Comparison of ENCODE assay signal across 9 mouse cellular contexts in genomic region chr13:117025226-117026067, GRCm38 (mm10). TPM values are rescaled to one million over a fixed set of nuclear protein-coding genes. Genes with fewer than 3 reads are reported as not detected.
DNase-seq lines count a peak whose midpoint lies in the region; ATAC-seq lines count a peak whose summit lies in the region.
"Had no signal": no experiment of that assay in that cellular context is flagged by ENCODE, and none has a peak within 500 bp of the region (broad histone marks: within the 10 kb centered on the region; RNA-seq: fewer than 3 reads in every experiment).

Gene Parp8, minus strand, starts transcription at chr13:117025537.

- peak; percentile 75 for ATAC-seq in embryonic facial prominence, embryonic 14.5 days (ENCODE audit: low read depth)
- peak; percentile 77 for ATAC-seq in limb, embryonic 13.5 days (ENCODE audit: low FRiP score, low read depth)
- peak; percentile 70 for ATAC-seq in midbrain, embryonic 14.5 days (ENCODE audit: low FRiP score, low TSS enrichment)

- H3K4me1 ChIP-seq in embryonic facial prominence, embryonic 14.5 days (ENCODE audit: control insufficient read depth, insufficient read depth, low read length) = peaks cover 28% of the 10 kb centered on the region
- peaks cover 39% of the 10 kb centered on the region for H3K4me1 ChIP-seq in limb, embryonic 13.5 days
- H3K4me1 ChIP-seq in midbrain, embryonic 14.5 days (ENCODE audit: control insufficient read depth, insufficient read depth, low read length) = peaks cover 21% of the 10 kb centered on the region

- under 1% methylated on average over 36 of the region's 67 CpGs for WGBS in embryonic facial prominence, embryonic 14.5 days
- WGBS in limb, embryonic 13.5 days = 0% methylated on average over 35 of the region's 67 CpGs
- under 1% methylated on average over 57 of the region's 67 CpGs for WGBS in midbrain, embryonic 14.5 days

- peak within 1 kb of the TSS; percentile 91 for H3K4me3 ChIP-seq in embryonic facial prominence, embryonic 14.5 days (ENCODE audit: low read depth, low read length)
- H3K4me3 ChIP-seq in limb, embryonic 13.5 days = peak within 1 kb of the TSS; percentile 88
- peak within 1 kb of the TSS; percentile 86 for H3K4me3 ChIP-seq in midbrain, embryonic 14.5 days (replicated peaks; ENCODE audit: low read depth, low read length)

- H3K36me3 ChIP-seq in embryonic facial prominence, embryonic 14.5 days (ENCODE audit: control insufficient read depth, insufficient read depth, low read length) = no peaks in the 10 kb centered on the region
- H3K36me3 ChIP-seq in limb, embryonic 13.5 days = no peaks in the 10 kb centered on the region
- H3K36me3 ChIP-seq in midbrain, embryonic 14.5 days (ENCODE audit: control insufficient read depth, insufficient read depth, low read length) = no peaks in the 10 kb centered on the region

- H3K27me3 ChIP-seq in embryonic facial prominence, embryonic 14.5 days (replicated peaks; ENCODE audit: control insufficient read depth, insufficient read depth, low read length) = no peaks in the 10 kb centered on the region
- H3K27me3 ChIP-seq in limb, embryonic 13.5 days = no peaks in the 10 kb centered on the region
- no peaks in the 10 kb centered on the region for H3K27me3 ChIP-seq in midbrain, embryonic 14.5 days (ENCODE audit: control insufficient read depth, insufficient read depth, low read length)

- H3K4me2 ChIP-seq in embryonic facial prominence, embryonic 14.5 days (ENCODE audit: low read depth, low read length) = peak within 1 kb of the TSS; percentile 78
- peak within 1 kb of the TSS; percentile 76 for H3K4me2 ChIP-seq in limb, embryonic 13.5 days (replicated peaks)
- H3K4me2 ChIP-seq in midbrain, embryonic 14.5 days (ENCODE audit: low read length) = peak within 1 kb of the TSS; percentile 74

- peak; percentile 78 for DNase-seq in 3134 (ENCODE audit: extremely low read depth, insufficient read length, low spot score)
- peak; percentile 58 for DNase-seq in adrenal gland, postnatal 25 days
- peak; percentile 84 for DNase-seq in embryonic facial prominence, embryonic 14.5 days (ENCODE audit: low spot score)
- DNase-seq in heart, adult 18-20 months = peak; percentile 68 to 75
- peak; percentile 51 for DNase-seq in kidney, adult 18-20 months
- DNase-seq in midbrain, embryonic 14.5 days = peak; percentile 84
- peak; percentile 22 to 49 for DNase-seq in spleen, postnatal 10 days (ENCODE audit: low spot score in 2 of 2)

- H3K27ac ChIP-seq in embryonic facial prominence, embryonic 14.5 days (replicated peaks; ENCODE audit: low read depth, low read length) = peak within 1 kb of the TSS; percentile 96
- H3K27ac ChIP-seq in limb, embryonic 13.5 days = peak within 1 kb of the TSS; percentile 92
- H3K27ac ChIP-seq in midbrain, embryonic 14.5 days (replicated peaks; ENCODE audit: low read depth, low read length) = peak within 1 kb of the TSS; percentile 94

- H3K9ac ChIP-seq in embryonic facial prominence, embryonic 14.5 days (ENCODE audit: low read depth, low read length) = peak within 1 kb of the TSS; percentile 96
- peak within 1 kb of the TSS; percentile 96 for H3K9ac ChIP-seq in limb, embryonic 13.5 days
- H3K9ac ChIP-seq in midbrain, embryonic 14.5 days (replicated peaks; ENCODE audit: low read length) = peak within 1 kb of the TSS; percentile 95

- H3K9me3 ChIP-seq in embryonic facial prominence, embryonic 14.5 days (ENCODE audit: control insufficient read depth, low read length) = no peaks in the 10 kb centered on the region
- H3K9me3 ChIP-seq in limb, embryonic 13.5 days = no peaks in the 10 kb centered on the region
- H3K9me3 ChIP-seq in midbrain, embryonic 14.5 days (ENCODE audit: control insufficient read depth, low read length) = no peaks in the 10 kb centered on the region

RNA-seq across cellular contexts. Expression of gene Parp8, which starts in this region (rescaled TPM):
- total RNA-seq in adrenal gland, postnatal 25 days (2021) = 14.2 and 14.7 TPM in 2 replicates
- polyA plus RNA-seq in embryonic facial prominence, embryonic 14.5 days (2014; fragmentation: Nextera tagmentation; extraction: Ambion mirVana) = 19.8 and 21.9 TPM in 2 replicates
- total RNA-seq in heart, adult 18-20 months (2021) = 1 to 10 TPM; 8.1 to 9.0 TPM
- 19.6 and 21.8 TPM in 2 replicates for polyA plus RNA-seq in limb, embryonic 13.5 days (2015; fragmentation: Nextera tagmentation; extraction: Ambion mirVana)
- polyA plus RNA-seq in midbrain, embryonic 14.5 days (2014; fragmentation: Nextera tagmentation; extraction: Ambion mirVana) = 32.9 and 36.9 TPM in 2 replicates
- total RNA-seq: MEL had no signal

Comparison
In these comparisons a context has a peak if more than half of its experiments do, and no peak if none do; other contexts are left out.
1. Peak in every context shown above with its lines: DNase-seq, ATAC-seq, H3K4me3 ChIP-seq and H3K27ac ChIP-seq.